Mouse (Mus musculus) cerebellum, adult (tissue): ENCODE measurements around the gene Lrrk1.

Source experiments
- ATAC-seq: cut with Nextera tagmentation; 2 replicates; pipeline ENCODE4 v1.9.2; 2017; ENCODE audit warnings: mild to moderate bottlenecking, moderate library complexity, mixed read lengths; ENCODE audit not compliant: insufficient number of reproducible peaks, low FRiP score, low TSS enrichment

Lrrk1 gene

GRCm38 (mm10) chr7:66231861-66232260, 156.3 kb downstream of the Lrrk1 start:
- no peak for ATAC-seq

- no peak for ATAC-seq
Measured at GRCm38 (mm10) chr7:66230638-66231550, 157.3 kb downstream of the Lrrk1 start.

- no peak for ATAC-seq
Measured at GRCm38 (mm10) chr7:66230246-66230637, 157.9 kb downstream of the Lrrk1 start.

GRCm38 (mm10) chr7:66229433-66229832, 158.7 kb downstream of the Lrrk1 start:
- no peak for ATAC-seq

GRCm38 (mm10) chr7:66228610-66228920, 159.6 kb downstream of the Lrrk1 start:
- no peak for ATAC-seq

- no peak for ATAC-seq
Measured at GRCm38 (mm10) chr7:66227814-66228609, 160.1 kb downstream of the Lrrk1 start.

GRCm38 (mm10) chr7:66225881-66226280, 162.3 kb downstream of the Lrrk1 start:
- no peak for ATAC-seq

- no peak for ATAC-seq
Measured at GRCm38 (mm10) chr7:66224541-66224940, 163.6 kb downstream of the Lrrk1 start.

GRCm38 (mm10) chr7:66223731-66224130, 164.4 kb downstream of the Lrrk1 start:
- no peak for ATAC-seq

- ATAC-seq: no peak
Measured at GRCm38 (mm10) chr7:66222621-66223091, 165.5 kb downstream of the Lrrk1 start.

GRCm38 (mm10) chr7:66219794-66220227, 168.3 kb downstream of the Lrrk1 start:
- ATAC-seq: no peak

- ATAC-seq: no peak
Measured at GRCm38 (mm10) chr7:66219028-66219793, 168.9 kb downstream of the Lrrk1 start.

GRCm38 (mm10) chr7:66218193-66219014, 169.7 kb downstream of the Lrrk1 start:
- no peak for ATAC-seq

GRCm38 (mm10) chr7:66217531-66218094, 170.5 kb downstream of the Lrrk1 start:
- no peak for ATAC-seq

GRCm38 (mm10) chr7:66217011-66217410, 171.1 kb downstream of the Lrrk1 start:
- no peak for ATAC-seq

GRCm38 (mm10) chr7:66215911-66216310, 172.2 kb downstream of the Lrrk1 start:
- no peak for ATAC-seq

GRCm38 (mm10) chr7:66214477-66214876, 173.7 kb downstream of the Lrrk1 start:
- ATAC-seq: no peak; the same call in 1 of the 2 replicates

- no peak for ATAC-seq
Measured at GRCm38 (mm10) chr7:66212887-66213286, 175.3 kb downstream of the Lrrk1 start.

- no peak for ATAC-seq
Measured at GRCm38 (mm10) chr7:66209920-66210319, 178.2 kb downstream of the Lrrk1 start.
